Mouse (Mus musculus) urinary bladder, postnatal 25 days (tissue): ENCODE results near the gene Slc12a5.

Experiments used
- DNase-seq: peaks from one replicate; pipeline ENCODE4 v3.0.0; 2022; ENCODE audit warnings: low spot score

Gene Slc12a5

GRCm38 (mm10) chr2:165032533-165032932 lies 71.9 kb downstream of the Slc12a5 start:
- no peak for DNase-seq

- DNase-seq = no peak
Measured at GRCm38 (mm10) chr2:165033306-165033705, 72.7 kb downstream of the Slc12a5 start.

- DNase-seq = peak; percentile 95
Measured at GRCm38 (mm10) chr2:165034131-165035057, 73.8 kb downstream of the Slc12a5 start, which contains the start of gene Ncoa5. Gene Ncoa5, minus strand, starts transcription at chr2:165034867.

GRCm38 (mm10) chr2:165035058-165035431 lies 74.4 kb downstream of the Slc12a5 start:
- DNase-seq = no peak

GRCm38 (mm10) chr2:165037415-165037814 lies 76.8 kb downstream of the Slc12a5 start:
- DNase-seq = no peak

- no peak for DNase-seq
Measured at GRCm38 (mm10) chr2:165042126-165042525, 81.5 kb downstream of the Slc12a5 start.

GRCm38 (mm10) chr2:165043090-165043636 lies 82.6 kb downstream of the Slc12a5 start:
- no peak for DNase-seq

GRCm38 (mm10) chr2:165043729-165044128 lies 83.1 kb downstream of the Slc12a5 start:
- no peak for DNase-seq

- no peak for DNase-seq
Measured at GRCm38 (mm10) chr2:165049044-165049443, 88.4 kb downstream of the Slc12a5 start.
